Mouse (Mus musculus): Measurements from ENCODE around the gene Mtus2.

Mtus2 gene

GRCm38 (mm10) chr5:148357168-148357567 lies 400.0 kb downstream of the Mtus2 start:
- no peak for DNase-seq

DNA sequence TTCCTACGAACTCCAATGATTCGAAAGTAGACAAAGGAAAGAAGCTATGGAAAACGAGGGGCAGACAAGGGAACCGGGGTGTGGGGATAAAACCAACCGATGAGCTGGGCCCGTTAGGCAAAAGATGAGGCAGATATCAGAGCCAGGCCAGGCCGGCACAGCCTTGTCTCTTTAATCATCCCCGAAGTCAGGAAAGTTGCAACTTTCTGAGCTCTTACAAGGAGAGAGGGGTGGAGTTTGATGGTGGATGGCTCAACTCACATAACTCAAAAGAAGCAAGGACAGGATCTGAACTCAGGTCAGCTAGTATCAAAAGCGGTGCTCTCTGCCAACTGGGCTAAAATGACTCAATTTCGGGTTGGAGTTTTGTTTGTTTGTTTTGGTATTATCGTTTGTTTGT lies 402.0 kb downstream of the Mtus2 start:
- DNase-seq = no peak

- peak; percentile 47 to 61 for DNase-seq
These were observed 404.0 kb downstream of the Mtus2 start for GRCm38 (mm10) chr5:148360922-148361758.

DNA sequence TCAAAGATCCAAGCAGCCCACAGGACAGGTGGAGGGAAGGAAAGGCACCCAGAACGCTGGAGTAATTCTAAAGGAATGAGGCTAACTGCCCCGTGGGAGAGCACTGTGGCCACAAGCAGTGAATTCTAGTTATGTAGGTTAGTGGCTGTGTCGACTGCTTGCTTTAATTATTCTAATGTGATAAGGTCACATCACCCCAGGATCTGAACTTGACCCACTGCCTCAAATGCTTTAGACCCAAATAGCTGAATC lies 404.6 kb downstream of the Mtus2 start:
- no peak for DNase-seq

DNA sequence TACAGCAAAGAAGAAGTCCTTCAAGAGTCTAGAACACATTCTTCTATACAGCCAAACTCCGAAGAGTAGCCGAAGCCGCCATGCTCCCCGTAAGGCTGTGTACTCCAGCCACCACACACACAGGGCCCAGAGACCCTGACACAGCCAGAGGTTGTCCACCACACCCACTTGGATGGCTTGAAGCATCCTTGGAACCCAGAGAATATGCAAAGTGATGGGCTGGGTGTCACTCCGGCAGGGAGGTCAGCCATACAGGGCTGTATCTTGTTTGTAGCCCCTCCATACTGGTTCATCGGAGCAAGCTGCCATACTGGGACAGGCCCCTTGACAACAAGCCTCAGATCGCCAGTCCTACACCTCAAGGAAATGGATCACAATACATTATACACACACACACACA lies 405.2 kb downstream of the Mtus2 start:
- no peak for DNase-seq

- DNase-seq = no peak
These were observed 406.5 kb downstream of the Mtus2 start for GRCm38 (mm10) chr5:148363441-148364113.

All from kidney, postnatal 4 days (tissue).